Mouse (Mus musculus) inflammation-experienced regulatory T-cells, adult 6 months (primary cell): ENCODE data around the gene Pes1. TPM values are rescaled to one million over a fixed set of nuclear protein-coding genes. Genes with fewer than 3 reads are reported as not detected.
"Not testable (repeated sequence)": the region's sequence is repeated elsewhere in the genome, so short reads cannot be mapped to it uniquely, and the experiment has no call there.

Experiments used
- ATAC-seq: one replicate; pipeline ENCODE4 v1.8.0; 2017
- polyA plus RNA-seq, 3 experiments: library from polyadenylated mRNA; unstranded; fragments of 100-300 nt; shearing (Covaris generic); gene quantifications; one replicate each; pipeline ENCODE4 v1.2.1; 2017

Pes1 gene
- polyA plus RNA-seq, 3 experiments from 2014 or later = 51.8 to 88.6 (median 72.7) TPM

- ATAC-seq = no peak
These were observed 48.8 kb downstream of the Pes1 start for GRCm38 (mm10) chr11:4012616-4013015.

GRCm38 (mm10) chr11:4015796-4016195 lies 52.0 kb downstream of the Pes1 start:
- not testable (repeated sequence) for ATAC-seq

DNA sequence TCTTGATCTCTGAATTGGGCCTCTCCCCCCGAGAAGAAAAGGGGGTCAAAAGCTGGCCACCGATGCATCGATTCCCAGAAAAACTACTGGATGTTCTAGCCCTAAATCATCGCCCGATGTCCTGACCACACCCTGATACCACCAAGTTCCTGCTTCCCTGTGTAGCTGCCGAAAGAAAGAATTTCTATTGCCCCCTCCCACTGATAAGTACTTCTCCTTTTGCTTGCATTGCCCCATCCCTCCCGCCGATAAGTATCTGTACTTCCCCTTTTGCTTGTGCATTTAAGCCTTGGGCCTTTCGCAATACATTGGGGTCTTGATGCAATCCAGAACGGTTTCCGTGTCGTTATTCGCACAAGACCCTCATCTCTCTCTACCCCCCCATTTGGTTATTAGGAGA lies 58.3 kb downstream of the Pes1 start:
- ATAC-seq = not testable (repeated sequence)

DNA sequence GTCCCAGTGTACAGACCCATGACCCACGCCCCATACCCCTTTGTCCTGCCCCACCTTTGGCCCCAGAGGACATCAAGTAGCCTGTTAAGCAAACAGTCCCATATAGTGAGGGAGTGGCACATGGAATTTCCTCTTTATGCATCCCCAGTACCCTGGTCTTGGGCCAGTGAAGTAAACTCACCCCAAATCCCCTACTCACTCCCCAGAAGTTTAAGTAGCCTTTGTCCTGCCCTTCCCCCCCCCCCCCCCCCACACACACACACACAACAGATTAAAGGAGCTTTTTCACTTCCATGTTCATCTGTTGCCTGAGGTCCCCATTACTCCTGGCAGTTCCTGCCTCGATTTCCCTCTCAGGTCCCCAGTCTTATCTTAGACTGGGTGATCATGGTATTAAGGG lies 59.5 kb downstream of the Pes1 start:
- no peak for ATAC-seq

- ATAC-seq = no peak
These were observed 63.3 kb downstream of the Pes1 start for GRCm38 (mm10) chr11:4027066-4027465.

DNA sequence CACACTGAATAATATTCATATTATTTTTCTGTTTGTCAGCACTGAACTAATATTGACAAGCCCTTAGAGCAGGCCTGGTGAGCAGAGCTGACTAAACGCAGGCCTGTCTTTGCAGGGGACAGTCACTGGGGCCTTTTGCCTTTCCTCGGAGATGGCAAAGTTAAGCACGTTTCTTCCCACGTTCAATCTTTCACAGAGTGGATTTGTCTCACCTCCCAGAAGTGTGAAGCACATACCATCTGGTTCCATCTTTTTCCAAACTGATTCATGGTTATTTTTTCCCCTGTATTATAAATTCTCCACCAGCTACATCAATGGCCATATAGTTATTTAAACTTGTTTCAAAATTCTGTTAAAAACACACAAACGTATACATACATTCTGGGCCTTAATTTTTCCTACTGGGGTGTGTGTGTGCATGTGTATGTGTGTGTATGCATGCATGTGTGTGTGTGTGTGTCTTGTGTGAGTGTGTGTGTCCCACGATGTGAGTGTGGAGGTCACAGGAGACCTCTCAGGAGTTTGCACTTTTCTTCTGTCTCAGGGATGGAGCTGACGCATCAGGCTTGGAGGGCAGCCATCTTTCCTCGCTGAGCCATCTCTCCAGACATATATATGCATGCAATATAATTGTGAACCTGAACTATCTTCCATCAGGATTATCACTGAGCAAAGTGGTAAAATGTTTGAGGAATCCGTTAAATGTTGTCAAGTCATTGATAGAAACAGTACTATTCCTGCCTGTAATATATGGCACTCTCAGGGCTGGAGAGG lies 64.0 kb downstream of the Pes1 start:
- ATAC-seq = no peak

DNA sequence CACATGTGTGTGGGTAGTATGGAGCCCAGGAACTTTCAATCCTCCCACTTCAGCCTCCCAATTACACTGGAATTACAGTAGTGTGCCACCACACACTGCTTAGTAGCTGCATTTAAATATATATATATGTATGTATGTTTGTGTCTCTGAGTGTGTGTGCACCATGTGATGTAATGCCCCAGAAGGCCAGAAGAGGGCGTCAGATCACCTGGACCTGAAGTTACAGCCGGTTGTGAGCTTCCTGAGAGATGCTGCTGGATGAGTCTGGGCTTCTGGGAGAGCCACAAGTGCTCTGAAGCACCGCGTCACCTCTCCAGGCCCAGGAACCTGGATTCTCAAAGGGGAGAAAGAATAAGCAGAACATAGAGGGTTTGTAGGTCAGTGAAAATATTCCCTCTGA lies 65.6 kb downstream of the Pes1 start:
- ATAC-seq = no peak

Other genes starting within 250 kb of the Pes1 start
- not detected for gene Osbp2, start 100.1 kb upstream of the Pes1 start, polyA plus RNA-seq
- gene 4921536K21Rik, start 68.9 kb upstream of the Pes1 start, polyA plus RNA-seq = not detected
- under 1 TPM in 2 of 3 experiments, not detected in 1; 0.21 to 0.32 TPM for gene Dusp18, start 68.7 kb upstream of the Pes1 start, polyA plus RNA-seq
- 1 to 10 TPM; 1.3 to 2.3 (median 1.5) TPM for gene Slc35e4, start 49.3 kb upstream of the Pes1 start, polyA plus RNA-seq
- gene Tcn2, start 31.8 kb upstream of the Pes1 start, polyA plus RNA-seq = 10 to 100 TPM; 11.0 to 29.1 (median 23.6) TPM
- gene 4930556J24Rik, start 12.8 kb downstream of the Pes1 start, polyA plus RNA-seq = under 1 TPM in 1 of 3 experiments, not detected in 2; 0.50 TPM
- not detected for gene Gal3st1, start 19.7 kb downstream of the Pes1 start, polyA plus RNA-seq
- gene Sec14l4, start 67.5 kb downstream of the Pes1 start, polyA plus RNA-seq = not detected
- not detected for gene Sec14l3, start 100.9 kb downstream of the Pes1 start, polyA plus RNA-seq
- 1 to 10 TPM; 1.1 to 3.8 (median 3.2) TPM for gene Mtfp1, start 131.5 kb downstream of the Pes1 start, polyA plus RNA-seq
- gene Sec14l2, start 159.4 kb downstream of the Pes1 start, polyA plus RNA-seq = 1 to 10 TPM in 2 of 3 experiments, under 1 TPM in 1; 0.79 to 2.7 (median 1.3) TPM
- gene Rnf215, start 171.2 kb downstream of the Pes1 start, polyA plus RNA-seq = 10 to 100 TPM in 1 of 3 experiments, 1 to 10 TPM in 2; 7.5 to 10.4 (median 8.4) TPM
- 1 to 10 TPM; 1.5 to 2.9 (median 2.9) TPM for gene Ccdc157, start 196.3 kb downstream of the Pes1 start, polyA plus RNA-seq
- gene Sf3a1, start 196.4 kb downstream of the Pes1 start, polyA plus RNA-seq = 10 to 100 TPM; 54.2 to 71.2 (median 66.6) TPM
- 10 to 100 TPM; 14.3 to 20.5 (median 19.0) TPM for gene Tbc1d10a, start 222.8 kb downstream of the Pes1 start, polyA plus RNA-seq